Mouse (Mus musculus) CD4-positive, CD25-positive, alpha-beta regulatory T cell, adult 4 months (primary cell): Measurements from ENCODE around the gene Slc35g1. TPM values are rescaled to one million over a fixed set of nuclear protein-coding genes. Genes with fewer than 3 reads are reported as not detected.

Source experiments
- ATAC-seq: one replicate; pipeline ENCODE4 v1.8.0; 2017
- polyA plus RNA-seq, 2 experiments: library from polyadenylated mRNA; unstranded; fragments of 100-300 nt; shearing (Covaris generic); gene quantifications; one replicate each; pipeline ENCODE4 v1.2.1; 2017

Slc35g1 gene
- polyA plus RNA-seq, 2 experiments from 2014 or later = 4.7 to 6.2 TPM

DNA sequence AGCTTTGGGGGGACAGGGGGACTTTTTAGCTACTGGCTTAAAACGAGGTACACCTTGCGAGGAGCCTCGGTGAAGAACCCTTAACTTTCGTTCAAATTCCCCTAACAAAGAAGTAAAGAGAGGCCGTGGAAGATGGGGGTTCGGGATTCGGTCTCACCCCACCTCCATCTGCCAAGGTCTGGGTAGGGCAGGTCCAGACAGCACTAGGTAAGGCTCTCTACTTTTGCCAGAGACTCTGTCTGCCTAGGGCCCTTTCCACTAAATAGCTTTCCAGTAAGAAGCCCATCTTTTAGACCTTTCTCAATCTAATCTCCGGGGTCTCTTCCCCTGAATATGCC, 822 bp downstream of the Slc35g1 start:
- no peak for ATAC-seq

DNA sequence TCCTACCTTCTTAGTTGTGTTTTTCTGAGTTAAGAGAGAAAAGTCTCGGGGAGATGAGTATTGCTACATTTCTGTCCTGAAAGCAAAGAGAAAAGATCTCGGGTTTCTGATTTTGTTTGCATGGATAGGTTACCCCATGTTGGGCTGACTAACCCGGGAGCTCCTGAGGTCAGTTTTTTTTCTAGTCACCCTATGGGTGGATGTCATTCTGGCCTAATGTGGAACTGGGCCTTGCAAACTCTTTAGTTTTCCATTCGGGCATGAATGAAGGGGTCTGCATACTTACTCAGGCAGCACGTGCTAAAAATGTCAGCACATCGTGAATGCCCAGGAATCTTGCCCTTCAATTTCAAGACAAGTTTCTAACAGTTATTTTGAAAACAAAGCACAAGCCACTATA, 1.2 kb downstream of the Slc35g1 start:
- no peak for ATAC-seq

DNA sequence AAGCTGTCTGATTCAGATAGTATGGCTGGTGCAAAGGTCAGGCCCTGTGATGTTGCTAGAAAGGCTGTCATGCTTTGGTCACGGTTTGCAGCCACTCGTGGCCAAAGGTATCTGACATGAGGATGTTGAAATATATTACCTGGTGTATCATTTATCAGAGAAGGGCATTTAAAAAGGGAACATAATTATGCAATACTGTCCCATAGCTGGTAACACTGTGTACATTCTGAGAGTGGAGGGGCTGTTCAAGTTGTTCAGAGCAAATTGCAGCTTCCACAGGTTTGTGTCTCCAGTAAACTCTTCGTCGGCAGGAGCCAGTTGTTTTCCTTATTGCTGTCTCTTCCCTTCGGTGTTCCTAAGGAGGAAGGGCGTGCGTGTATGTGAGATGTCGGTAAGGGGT, 3.2 kb downstream of the Slc35g1 start:
- ATAC-seq = no peak

DNA sequence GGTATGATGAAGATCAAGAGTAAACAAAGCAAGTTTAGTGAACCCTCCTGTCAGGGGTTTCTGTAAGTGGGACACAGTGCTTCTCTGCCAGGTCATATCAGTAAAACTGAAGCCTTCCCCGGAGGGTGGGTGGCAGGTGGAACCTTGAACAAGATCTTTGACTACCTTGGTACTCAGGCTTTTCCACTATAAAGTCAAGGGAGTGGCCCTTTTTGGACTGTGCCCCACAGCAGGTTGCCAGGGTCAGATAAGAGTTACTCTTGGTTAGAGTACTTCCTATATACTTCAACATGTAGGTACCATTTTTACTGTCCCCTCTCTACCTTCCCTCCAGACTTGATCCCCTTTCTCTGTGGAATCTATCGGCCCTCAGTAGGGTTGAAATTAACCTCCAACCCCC, 5.1 kb downstream of the Slc35g1 start:
- no peak for ATAC-seq

DNA sequence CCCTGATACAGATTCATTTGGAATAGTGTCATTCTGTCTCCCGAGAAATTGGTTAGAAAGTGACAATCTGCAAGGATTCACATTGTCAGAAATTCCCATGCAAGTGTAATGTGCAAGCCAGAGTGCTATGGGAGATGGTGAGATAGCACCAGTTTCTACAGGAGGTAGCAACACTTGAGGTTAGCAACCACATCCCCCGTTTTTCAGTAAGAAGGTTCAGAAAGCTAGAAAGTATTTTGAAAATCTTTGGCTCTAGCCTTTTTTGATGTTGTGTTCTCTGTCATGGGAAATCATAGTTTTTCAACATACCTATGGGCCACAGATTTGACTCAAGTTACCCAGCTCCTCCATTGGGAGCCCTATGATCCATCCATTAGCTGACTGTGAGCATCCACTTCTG, 5.6 kb downstream of the Slc35g1 start:
- peak; percentile 67 for ATAC-seq

DNA sequence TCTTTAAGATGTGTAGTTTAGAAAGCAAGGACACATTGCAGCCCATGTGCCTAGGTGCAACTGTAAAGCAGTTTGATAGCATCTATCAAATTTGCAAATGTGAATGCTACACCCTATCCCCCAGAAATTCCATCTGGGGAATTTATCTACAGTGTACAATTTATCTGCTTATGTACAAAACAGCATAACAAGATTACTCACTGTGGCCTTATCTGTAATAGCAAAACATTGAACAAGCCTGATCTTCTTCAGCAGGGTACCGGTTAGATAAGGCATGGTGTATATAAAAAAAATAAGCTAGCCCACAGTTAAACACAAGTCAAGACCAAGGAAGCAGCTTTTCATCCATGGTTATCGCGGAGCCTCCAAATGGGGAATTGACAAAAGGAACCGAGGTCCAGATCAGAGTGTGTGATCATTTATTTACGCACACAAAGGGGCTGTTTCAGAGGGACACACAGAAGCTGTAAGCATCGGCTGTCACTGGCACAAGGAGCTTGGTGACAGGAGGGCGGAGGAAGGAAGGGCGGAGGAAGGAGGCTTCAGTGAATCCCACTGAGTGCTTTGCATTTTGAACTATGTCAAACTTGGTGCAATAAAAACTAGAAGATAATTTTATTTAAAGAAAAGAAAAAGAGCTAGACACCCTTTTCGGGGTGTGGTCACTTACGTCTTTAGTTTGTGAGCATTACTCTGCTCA, 14.7 kb downstream of the Slc35g1 start:
- ATAC-seq = no peak

DNA sequence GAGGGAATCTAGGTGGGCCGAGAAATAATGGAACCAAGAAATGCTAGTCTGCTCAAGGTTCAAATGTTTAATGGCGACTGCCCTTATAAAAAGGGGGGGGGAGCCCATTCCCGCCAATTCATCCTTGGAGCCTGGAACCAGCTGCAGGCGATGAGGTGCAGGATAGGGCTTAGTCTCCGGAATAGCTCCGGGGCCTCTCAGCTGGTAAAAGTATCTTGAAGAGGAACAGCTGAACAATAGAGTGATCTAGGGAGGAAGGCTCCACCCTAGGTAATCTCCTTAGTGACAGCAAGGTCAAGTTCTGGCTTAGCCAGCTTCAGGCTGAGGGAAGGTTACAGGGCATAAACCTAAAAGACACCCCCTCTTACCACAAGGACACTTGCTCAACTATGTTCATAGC, 18.1 kb downstream of the Slc35g1 start:
- ATAC-seq = no peak

DNA sequence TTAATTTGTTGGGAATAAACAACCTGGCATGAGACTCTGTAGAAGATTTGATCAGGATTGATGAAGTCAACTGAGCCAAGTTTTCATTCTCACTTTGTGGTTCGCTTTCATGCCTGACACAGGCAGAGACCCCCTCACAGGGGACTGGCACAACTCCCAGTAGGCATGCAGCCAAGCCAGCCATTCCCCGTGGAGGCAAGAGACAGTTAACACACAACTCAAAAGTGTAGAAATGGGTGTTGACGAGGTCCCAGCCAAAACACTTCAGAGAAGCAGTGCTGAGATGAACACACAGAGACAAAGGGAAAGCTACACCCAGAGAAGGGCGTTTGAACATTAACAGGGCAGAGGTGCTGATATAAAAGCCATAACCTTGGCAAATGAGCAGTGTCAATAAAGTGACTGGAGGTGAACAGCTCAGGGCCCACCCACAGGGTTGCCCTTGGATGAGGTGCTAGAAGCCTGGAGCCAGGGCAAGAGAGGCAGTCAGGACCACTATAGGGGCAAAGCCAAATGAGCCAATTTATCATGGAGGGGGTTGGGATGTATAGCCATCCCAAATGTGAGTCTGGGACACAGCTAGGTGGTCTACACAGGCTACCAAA, 23.1 kb downstream of the Slc35g1 start:
- no peak for ATAC-seq

DNA sequence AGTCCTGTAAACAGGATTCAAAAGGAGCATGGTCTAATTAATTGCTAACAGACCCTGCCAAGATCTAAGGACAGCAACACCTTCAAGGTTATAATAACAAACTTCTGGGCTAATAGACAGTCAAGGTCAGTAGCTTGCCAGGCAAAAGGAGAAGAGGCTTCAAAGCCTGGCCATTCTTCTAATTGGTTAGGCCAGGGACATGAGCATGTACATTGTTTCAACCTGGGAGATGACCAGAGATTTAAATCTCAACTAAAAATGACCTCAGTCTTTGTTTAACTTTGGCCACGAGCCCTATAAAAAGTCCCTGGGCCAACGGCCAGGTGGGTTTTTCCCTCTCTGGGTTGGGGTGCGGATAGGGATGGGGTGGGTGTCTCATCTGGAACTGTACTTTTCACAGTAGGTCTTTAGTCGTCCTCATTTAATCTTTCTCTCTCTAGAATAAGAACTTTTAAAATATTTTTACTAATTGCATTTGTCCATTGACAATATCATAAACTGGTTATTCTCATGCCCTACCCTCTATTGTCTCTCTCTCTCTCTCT, 25.0 kb downstream of the Slc35g1 start:
- ATAC-seq = no peak

DNA sequence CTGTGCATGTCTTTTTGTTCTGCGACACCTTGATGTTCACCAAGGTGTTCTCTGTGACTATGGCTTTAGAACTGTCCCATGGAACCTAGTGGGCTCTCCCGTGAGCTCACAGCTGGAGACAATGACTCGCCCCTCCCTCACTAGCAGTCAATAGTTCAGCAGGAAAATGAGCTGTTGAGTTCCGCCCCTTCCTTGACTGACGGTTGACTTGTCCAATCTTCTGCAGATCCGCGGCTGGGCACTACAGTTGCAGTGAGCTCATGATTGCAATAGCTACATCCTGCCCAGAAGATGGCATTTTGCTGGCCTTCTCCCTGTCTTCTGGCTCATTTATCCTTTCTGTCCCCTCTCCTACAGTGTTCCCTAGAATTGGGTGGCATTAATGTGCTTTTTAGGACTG, 25.7 kb downstream of the Slc35g1 start:
- ATAC-seq = no peak

DNA sequence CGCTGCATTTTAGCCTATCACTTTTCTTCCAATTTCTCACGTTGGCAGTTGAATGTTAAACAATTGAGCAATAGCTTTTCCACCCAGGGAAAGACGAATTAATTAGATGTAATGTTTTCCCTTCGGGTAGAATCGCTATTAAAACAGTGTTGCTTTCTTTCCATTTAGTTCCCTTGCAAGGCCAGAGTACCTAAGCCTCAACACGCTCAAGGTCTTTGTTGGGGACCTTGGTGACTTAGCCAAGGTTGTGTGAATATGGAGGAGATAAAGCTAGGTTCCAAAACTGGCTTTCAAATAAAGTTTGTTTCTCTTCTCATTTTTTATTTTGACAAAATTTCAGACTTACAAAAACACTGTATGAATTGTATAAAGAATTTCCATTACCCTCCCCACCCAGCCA, 27.1 kb downstream of the Slc35g1 start:
- no peak for ATAC-seq

DNA sequence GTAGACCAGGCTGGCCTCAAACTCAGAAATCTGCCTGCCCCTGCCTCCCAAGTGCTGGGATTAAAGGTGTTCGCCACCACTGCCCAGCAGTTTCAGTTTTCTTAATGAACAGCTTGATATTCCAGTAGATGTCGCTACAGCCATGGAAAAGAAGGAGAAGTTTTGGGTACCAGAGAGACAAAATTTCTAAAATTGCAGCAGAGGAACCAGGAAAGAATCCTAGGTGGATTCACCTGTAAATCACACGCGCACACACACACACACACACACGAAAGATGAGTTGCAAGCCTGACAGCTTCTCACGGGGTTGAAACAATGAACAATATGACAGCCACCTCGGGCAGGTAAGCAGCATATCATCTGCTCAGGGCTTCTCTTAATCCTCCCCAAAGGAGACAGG, 28.1 kb downstream of the Slc35g1 start:
- no peak for ATAC-seq

DNA sequence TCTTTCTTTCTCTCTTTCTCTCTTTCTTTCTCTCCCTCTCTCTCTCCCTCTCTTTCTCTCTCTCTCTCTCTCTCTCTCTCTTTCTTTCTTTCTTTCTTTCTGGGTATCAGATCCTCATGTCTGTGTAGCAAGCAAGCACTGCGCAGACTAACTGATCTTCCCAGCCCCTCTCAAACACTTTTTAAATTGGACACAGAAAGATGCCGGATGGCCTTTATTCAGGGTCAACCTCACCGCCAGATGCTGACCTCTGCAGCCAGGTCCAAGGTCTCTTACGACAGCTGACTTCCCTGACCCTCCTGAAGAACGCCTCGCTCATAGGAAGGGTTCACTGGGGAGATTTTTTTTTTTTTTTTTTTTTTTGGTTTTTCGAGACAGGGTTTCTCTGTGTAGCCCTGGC, 28.8 kb downstream of the Slc35g1 start:
- ATAC-seq = no peak

DNA sequence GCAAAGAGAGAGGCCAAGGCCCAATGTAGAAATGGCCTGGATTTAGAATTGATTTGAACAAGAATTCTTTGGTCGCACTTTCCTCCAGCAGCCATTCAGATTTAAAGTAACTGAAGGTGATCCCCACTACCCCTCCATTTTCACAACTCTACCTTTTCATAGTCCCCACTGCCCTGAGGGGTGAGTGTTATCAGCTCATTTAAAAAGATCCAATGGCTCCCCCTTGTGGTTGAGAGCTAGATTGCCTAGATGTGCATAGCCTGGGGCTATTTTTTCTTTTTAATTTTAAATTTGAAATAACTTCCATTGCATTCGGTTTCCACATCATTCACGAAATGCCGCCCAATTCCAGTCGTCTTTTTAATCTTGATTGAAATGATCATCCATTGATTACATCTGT, 33.5 kb downstream of the Slc35g1 start:
- peak; percentile 72 for ATAC-seq

DNA sequence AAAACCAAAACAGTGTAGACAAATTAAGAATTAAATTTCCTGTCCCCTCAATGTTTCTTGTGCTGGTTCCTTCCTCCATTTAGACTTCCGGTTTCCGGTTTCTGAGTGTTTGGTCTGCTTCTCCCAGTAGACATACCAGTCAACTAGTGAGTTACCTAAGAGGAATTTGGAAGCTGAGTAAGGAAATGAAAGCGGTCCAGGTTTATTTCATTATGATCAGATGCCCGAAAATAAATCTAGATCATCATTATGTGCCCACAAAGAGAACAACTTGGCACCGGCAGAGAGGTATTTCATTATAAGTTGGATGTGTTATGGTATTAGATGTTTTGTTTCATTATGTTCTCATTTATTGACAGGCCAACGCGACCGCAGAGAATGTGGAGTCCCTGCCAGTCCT, 34.7 kb downstream of the Slc35g1 start:
- ATAC-seq = no peak

DNA sequence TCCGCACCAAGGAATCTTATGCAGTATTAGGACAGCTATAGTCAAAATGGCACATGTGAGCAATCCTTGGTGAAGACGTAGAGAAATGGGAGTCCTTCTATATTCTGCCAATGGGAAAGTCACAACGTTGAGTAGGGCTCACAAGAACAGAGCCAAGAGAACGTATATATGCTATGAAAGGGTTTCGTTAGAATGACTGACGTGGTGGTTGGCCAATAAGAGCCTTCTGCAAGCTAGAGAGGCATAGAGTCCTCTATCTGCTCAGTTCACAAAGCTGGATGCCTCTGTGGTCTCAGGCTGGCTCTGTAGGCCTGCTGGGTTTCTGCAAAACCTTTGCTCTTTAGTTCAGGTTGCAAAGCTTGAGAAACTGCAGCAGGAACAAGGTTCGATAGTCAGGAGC, 35.5 kb downstream of the Slc35g1 start:
- ATAC-seq = no peak

DNA sequence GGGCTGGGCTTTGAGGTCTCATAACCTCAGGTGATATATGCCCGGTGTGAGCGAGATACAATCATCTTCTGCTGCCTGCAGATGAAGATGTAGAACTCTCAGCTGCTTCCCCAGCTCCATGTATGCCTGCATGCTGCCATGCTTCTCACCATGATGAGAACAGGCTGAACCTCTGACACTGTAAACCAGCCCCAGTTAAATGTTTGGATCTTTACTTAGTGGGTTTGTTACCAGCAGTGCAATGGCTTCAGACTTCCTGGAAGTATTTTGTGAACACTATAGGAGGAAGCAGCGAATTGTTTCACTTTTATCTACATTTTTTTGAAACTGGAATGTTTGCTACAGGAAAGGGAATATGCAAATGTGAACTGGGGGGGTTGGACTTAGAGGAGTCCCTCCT, 36.2 kb downstream of the Slc35g1 start:
- ATAC-seq = no peak

DNA sequence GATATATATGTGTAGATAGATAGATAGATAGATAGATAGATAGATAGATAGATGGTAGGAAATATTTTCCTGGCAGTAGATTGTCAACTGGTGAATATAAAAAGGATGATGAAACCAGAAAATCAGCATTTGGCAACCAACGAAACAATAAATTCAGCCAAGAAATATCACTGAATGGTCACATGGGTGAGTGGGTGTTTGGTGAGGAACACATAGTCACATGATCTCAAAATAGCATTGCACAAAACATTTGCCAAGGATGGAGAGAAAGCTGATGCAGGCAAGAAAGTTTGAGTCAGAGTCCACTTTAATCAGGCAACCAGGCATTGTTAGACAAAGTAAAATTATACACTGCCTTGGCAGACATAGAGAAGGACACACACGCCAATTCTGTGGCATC, 37.6 kb downstream of the Slc35g1 start:
- ATAC-seq = no peak

DNA sequence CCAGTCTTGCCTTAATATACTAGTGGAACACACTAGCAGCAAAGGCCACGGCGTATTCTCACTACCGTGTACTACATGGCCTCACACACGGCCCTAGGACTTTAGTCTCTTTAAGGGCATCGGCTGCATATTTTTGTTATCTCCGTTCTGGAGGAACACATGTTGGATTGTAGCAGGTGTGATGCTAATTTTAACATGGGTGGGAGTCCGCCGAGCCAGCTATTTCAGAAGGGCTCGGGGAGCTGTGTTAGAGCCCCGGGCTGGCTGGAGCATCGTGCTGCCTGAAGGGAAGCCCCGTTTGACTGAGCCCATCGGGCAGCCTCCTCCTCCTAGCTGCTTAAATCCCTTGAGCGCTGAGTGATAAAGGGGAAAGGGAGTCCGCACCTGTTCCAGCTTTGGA, 39.4 kb downstream of the Slc35g1 start:
- ATAC-seq = no peak

DNA sequence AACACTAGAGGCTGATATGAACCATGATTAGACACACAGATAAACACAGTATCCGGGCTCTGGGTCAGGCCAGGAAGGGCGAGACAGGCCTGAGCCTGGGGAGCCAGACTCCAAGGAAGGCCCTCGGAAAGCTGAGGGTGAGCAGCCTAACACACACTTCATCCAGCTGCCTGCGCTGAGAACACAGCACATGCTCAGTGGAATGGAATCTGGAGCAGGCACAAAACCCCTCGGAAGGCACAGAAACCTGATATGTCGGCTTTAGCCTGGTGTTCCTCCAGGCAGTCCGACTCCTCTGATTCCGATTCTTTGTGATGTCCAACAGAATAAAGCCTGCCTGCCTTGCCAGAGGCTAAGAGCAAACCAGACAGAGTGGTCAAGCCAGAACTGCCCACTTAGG, 46.1 kb downstream of the Slc35g1 start:
- ATAC-seq = no peak

DNA sequence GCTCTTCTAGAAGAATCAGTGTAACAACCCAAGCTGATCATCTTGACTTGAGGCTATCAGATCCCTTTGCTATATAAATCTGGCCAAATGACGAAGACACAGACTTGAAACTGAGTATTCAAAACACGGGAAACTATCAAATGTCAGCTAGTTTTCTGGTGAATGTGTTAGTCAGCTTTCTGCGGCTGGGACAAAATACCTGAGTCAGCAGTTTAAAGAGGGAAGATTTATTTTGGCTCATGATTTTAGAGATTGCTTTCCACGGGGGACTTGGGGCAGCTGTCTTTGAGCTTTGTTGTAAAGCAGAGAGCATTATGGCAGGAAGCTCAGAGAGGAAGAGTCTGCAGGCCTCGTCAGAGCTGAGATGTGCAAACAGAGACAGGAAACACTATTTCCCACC, 50.0 kb downstream of the Slc35g1 start:
- no peak for ATAC-seq
